Mouse (Mus musculus): Measurements from ENCODE around the gene Gm4131. TPM values are rescaled to one million over a fixed set of nuclear protein-coding genes. Genes with fewer than 3 reads are reported as not detected.
A peak's percentile ranks its signal among the peaks of the same experiment; 100 is the strongest.

The Gm4131 gene
- polyA plus RNA-seq, 1 experiment from 2014 or later, result 0.30 TPM

DNA sequence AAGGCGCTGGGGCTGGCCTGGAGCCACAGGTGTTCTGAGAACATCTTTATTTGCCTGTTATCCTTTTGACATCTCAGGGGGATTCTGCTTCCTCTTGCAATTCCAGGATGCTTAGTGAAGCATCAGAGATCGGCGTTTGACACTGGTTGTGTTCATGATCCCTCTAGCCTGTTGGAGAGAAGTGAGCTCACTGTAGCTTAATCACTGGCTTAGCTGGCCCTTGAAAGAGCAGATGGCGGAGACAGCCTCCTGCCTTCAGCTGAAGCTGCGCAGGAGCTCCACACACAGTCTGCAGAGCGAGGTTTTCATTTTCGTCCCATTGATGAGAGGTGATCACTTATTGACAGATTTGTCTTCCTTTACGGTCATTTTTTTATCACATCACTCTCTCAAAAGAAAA lies 9.1 kb upstream of the Gm4131 start:
- Histone ChIP-seq H3K4me2 (replicated peaks; ENCODE audit: low read depth, low read length) (no peak overlapping the region), H3K9ac (replicated peaks; ENCODE audit: low read length) (no peak overlapping the region), H3K36me3 (ENCODE audit: insufficient read depth, low read length) (no peaks in the 10 kb centered on the region), H3K4me1 (ENCODE audit: insufficient read depth, low read length) (peaks cover 12% of the 10 kb centered on the region), H3K27me3 (ENCODE audit: insufficient read depth, low read length) (no peaks in the 10 kb centered on the region), H3K27ac (ENCODE audit: low read length) (no peak overlapping the region), H3K4me3 (ENCODE audit: low read length) (no peak overlapping the region), H3K9me3 (ENCODE audit: low read length) (no peaks in the 10 kb centered on the region)
- WGBS, result 73% methylated on average over 8 of the region's 8 CpGs
- ATAC-seq (ENCODE audit: low FRiP score, low TSS enrichment), result no peak

DNA sequence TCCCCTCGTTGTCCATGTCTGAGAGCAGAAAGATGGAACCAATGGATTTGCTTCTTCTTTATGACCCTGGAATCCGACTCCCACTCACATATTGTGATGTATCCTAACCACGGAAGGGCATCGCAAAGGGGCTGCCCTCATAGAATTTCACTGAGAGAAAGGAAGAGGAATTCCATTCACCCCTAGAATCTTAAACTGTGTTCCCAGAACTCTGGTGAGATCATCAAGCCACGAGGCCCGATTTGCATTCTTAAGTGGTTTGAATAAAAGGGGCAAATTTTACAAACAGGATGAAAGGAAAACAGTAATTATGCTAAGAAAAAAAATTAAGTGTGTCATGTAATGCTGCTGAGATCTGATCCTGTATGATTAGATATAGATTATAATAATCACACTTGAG lies 8.2 kb upstream of the Gm4131 start:
- WGBS, result 42% methylated on average over 6 of the region's 6 CpGs
- Histone ChIP-seq H3K9ac (replicated peaks; ENCODE audit: low read length) (no peak overlapping the region), H3K27me3 (ENCODE audit: insufficient read depth, low read length) (no peaks in the 10 kb centered on the region), H3K4me1 (ENCODE audit: insufficient read depth, low read length) (peaks cover 21% of the 10 kb centered on the region), H3K27ac (ENCODE audit: low read length) (no peak overlapping the region), H3K4me2 (replicated peaks; ENCODE audit: low read depth, low read length) (no peak overlapping the region), H3K36me3 (ENCODE audit: insufficient read depth, low read length) (no peaks in the 10 kb centered on the region), H3K9me3 (ENCODE audit: low read length) (no peaks in the 10 kb centered on the region), H3K4me3 (ENCODE audit: low read length) (no peak overlapping the region)
- no peak for ATAC-seq (ENCODE audit: low FRiP score, low TSS enrichment)

DNA sequence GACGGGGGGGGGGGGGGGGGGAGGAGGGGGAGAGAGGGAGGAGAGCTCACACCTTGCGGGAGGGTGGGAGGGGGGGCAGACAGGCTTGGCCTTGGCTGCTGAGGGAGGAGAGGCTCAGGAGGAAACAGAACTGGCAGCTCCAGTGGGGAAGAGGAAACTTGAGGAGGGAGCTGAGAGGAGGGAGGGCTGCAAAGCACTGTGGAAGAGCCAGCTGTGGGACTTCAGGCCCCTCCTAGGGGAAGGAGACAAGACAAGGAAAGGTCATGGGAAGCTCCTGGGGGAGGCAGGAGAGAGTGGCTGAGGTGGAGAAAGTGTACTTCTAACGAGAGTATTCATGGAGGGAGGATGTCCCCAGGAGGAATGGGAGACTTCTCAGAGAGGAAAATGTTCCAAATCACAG lies 6.7 kb upstream of the Gm4131 start:
- WGBS, result 0% methylated on average over 2 of the region's 3 CpGs
- Histone ChIP-seq H3K4me1 (ENCODE audit: insufficient read depth, low read length) (peaks cover 27% of the 10 kb centered on the region), H3K27ac (ENCODE audit: low read length) (peak overlapping the region; percentile 55; the same call in 1 of the 2 replicates), H3K9me3 (ENCODE audit: low read length) (no peaks in the 10 kb centered on the region), H3K27me3 (ENCODE audit: insufficient read depth, low read length) (no peaks in the 10 kb centered on the region), H3K4me2 (replicated peaks; ENCODE audit: low read depth, low read length) (peak overlapping the region; percentile 31; the same call in 1 of the 2 replicates), H3K36me3 (ENCODE audit: insufficient read depth, low read length) (no peaks in the 10 kb centered on the region), H3K4me3 (ENCODE audit: low read length) (no peak overlapping the region), H3K9ac (replicated peaks; ENCODE audit: low read length) (no peak overlapping the region)
- ATAC-seq (ENCODE audit: low FRiP score, low TSS enrichment), result peak; percentile 78

DNA sequence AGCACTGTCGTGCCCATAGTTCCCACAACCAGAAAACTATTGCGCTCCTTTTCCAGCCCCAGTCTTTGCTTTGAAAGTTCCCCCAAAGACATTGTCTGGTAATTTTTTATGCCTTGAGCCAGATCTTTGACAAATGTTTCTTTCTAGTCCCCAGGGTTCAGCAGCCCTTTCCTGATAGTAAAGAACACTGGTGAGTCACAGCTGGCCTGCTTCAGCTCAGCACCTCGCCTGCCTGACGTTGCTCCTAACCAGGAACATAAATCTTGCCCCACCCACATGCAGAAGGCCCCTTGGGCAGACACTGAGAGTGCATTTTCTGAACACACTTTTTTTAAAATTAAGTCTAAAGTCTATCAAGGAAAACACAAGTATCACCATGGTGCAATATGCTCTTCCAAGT lies 3.6 kb upstream of the Gm4131 start:
- H3K4me1 ChIP-seq (ENCODE audit: insufficient read depth, low read length), result peaks cover 27% of the 10 kb centered on the region
- no peak overlapping the region for H3K4me2 ChIP-seq (replicated peaks; ENCODE audit: low read depth, low read length)
- no peaks in the 10 kb centered on the region for H3K27me3 ChIP-seq (ENCODE audit: insufficient read depth, low read length)
- peak overlapping the region; percentile 64 for H3K27ac ChIP-seq (ENCODE audit: low read length)
- peak; percentile 83 for ATAC-seq (ENCODE audit: low FRiP score, low TSS enrichment)
- H3K4me3 ChIP-seq (ENCODE audit: low read length), result no peak overlapping the region
- H3K36me3 ChIP-seq (ENCODE audit: insufficient read depth, low read length), result no peaks in the 10 kb centered on the region
- H3K9ac ChIP-seq (replicated peaks; ENCODE audit: low read length), result no peak overlapping the region
- 16% methylated on average over 4 of the region's 4 CpGs for WGBS
- no peaks in the 10 kb centered on the region for H3K9me3 ChIP-seq (ENCODE audit: low read length)

DNA sequence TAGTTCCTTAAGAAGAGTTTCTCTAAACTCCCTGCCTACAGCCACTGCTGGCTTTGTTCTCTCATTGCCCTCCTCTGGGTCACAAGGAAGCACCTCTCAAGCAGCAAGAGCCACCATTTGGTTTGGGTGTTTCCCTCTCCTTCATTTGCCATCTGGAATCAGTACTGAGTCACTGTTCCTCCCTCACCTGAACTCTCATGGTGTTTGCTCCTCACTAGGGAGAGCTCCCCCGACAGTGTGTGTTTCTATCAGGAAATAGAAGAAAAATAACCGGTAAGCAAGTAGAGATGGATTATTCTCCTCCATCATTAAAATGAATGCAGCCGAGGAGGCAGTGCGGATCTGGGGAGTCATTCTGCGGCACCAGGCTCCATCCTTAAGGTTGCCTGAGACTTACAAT lies 2.7 kb upstream of the Gm4131 start:
- Histone ChIP-seq H3K27ac (ENCODE audit: low read length) (peak overlapping the region; percentile 64; the same call in 1 of the 2 replicates), H3K9ac (replicated peaks; ENCODE audit: low read length) (no peak overlapping the region), H3K4me1 (ENCODE audit: insufficient read depth, low read length) (peaks cover 25% of the 10 kb centered on the region), H3K36me3 (ENCODE audit: insufficient read depth, low read length) (no peaks in the 10 kb centered on the region), H3K9me3 (ENCODE audit: low read length) (no peaks in the 10 kb centered on the region), H3K4me2 (replicated peaks; ENCODE audit: low read depth, low read length) (no peak overlapping the region), H3K27me3 (ENCODE audit: insufficient read depth, low read length) (no peaks in the 10 kb centered on the region), H3K4me3 (ENCODE audit: low read length) (no peak overlapping the region)
- ATAC-seq (ENCODE audit: low FRiP score, low TSS enrichment), result no peak
- 78% methylated on average over 5 of the region's 5 CpGs for WGBS

- H3K27me3 ChIP-seq (ENCODE audit: insufficient read depth, low read length), result no peaks in the 10 kb centered on the region
These were observed 3.0 kb downstream of the Gm4131 start for GRCm38 (mm10) chr14:62563679-62564078.

DNA sequence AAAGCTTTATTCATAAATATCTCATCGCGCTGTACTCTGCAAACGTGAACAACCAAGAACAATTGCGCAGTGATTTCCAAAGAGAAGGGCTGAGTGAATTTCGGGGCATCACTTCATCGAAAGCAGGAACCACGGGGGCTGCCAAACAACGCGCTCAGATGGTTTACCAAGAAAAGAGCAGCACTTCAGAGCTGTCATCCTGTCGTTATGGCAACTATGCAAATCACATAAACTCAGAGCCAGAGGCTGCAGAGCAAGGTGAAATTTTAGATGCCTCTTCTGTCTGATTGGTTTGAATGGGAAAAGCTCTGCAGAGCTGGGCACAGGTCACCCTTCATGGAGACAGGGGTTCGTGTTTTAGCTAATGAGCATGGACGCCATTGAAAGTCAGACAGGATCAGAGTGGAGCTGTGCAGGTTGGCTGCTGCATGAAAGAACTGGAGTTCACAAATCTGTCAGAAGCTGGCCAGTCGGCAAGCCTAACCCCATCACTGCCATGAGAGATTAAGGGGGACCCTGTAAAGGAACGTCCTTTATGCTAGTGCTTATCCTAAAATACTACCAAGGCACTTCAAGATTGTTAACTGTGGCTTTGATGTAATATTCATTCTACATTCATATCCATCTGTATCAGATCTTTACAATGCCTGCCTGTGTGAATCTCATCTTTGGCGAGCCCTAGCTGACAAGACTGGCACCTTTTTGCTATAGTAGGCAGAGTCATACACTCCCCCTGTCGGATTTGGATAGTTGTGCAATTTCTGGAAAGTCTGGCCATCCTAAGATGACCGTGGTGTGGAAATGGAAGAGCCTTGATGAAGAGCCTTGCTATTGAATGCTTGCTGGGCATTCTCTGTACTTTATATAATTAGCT lies 4.6 kb downstream of the Gm4131 start:
- no peak overlapping the region for H3K27ac ChIP-seq (ENCODE audit: low read length)

More at GRCm38 (mm10) chr14:62563679-62564078, 3.0 kb downstream of the Gm4131 start:
- Histone ChIP-seq H3K9ac (replicated peaks; ENCODE audit: low read length) (no peak overlapping the region), H3K4me2 (replicated peaks; ENCODE audit: low read depth, low read length) (no peak overlapping the region), H3K27ac (ENCODE audit: low read length) (no peak overlapping the region), H3K4me3 (ENCODE audit: low read length) (no peak overlapping the region), H3K36me3 (ENCODE audit: insufficient read depth, low read length) (no peaks in the 10 kb centered on the region), H3K9me3 (ENCODE audit: low read length) (no peaks in the 10 kb centered on the region), H3K4me1 (ENCODE audit: insufficient read depth, low read length) (0 out of 2 replicates have a peak, but pooled peaks cover 6% of the 10 kb centered on the region)
- no peak for ATAC-seq (ENCODE audit: low FRiP score, low TSS enrichment)
- WGBS, result 46% methylated on average over 7 of the region's 7 CpGs

GRCm38 (mm10) chr14:62557111-62557510 lies 9.6 kb downstream of the Gm4131 start:
- H3K4me3 ChIP-seq (ENCODE audit: low read length), result no peak overlapping the region
- 0 out of 2 replicates have a peak overlapping the region, but pooled peaks have one; percentile 93 for H3K4me2 ChIP-seq (replicated peaks; ENCODE audit: low read depth, low read length)
- no peak overlapping the region for H3K9ac ChIP-seq (replicated peaks; ENCODE audit: low read length)
- WGBS, result 75% methylated on average over 3 of the region's 3 CpGs
- H3K27ac ChIP-seq (ENCODE audit: low read length), result no peak overlapping the region
- ATAC-seq (ENCODE audit: low FRiP score, low TSS enrichment), result no peak
- 0 out of 2 replicates have a peak, but pooled peaks cover 5% of the 10 kb centered on the region for H3K27me3 ChIP-seq (ENCODE audit: insufficient read depth, low read length)
- no peaks in the 10 kb centered on the region for H3K36me3 ChIP-seq (ENCODE audit: insufficient read depth, low read length)
- no peaks in the 10 kb centered on the region for H3K9me3 ChIP-seq (ENCODE audit: low read length)
- peaks cover 8% of the 10 kb centered on the region; the same call in 1 of the 2 replicates for H3K4me1 ChIP-seq (ENCODE audit: insufficient read depth, low read length)

More for the DNA sequence above, 4.6 kb downstream of the Gm4131 start:
- Histone ChIP-seq H3K4me1 (ENCODE audit: insufficient read depth, low read length) (0 out of 2 replicates have a peak, but pooled peaks cover 6% of the 10 kb centered on the region), H3K9ac (replicated peaks; ENCODE audit: low read length) (no peak overlapping the region), H3K9me3 (ENCODE audit: low read length) (no peaks in the 10 kb centered on the region), H3K27me3 (ENCODE audit: insufficient read depth, low read length) (no peaks in the 10 kb centered on the region), H3K36me3 (ENCODE audit: insufficient read depth, low read length) (no peaks in the 10 kb centered on the region), H3K4me3 (ENCODE audit: low read length) (no peak overlapping the region), H3K4me2 (replicated peaks; ENCODE audit: low read depth, low read length) (no peak overlapping the region)
- ATAC-seq (ENCODE audit: low FRiP score, low TSS enrichment), result no peak
- WGBS, result 52% methylated on average over 17 of the region's 17 CpGs

DNA sequence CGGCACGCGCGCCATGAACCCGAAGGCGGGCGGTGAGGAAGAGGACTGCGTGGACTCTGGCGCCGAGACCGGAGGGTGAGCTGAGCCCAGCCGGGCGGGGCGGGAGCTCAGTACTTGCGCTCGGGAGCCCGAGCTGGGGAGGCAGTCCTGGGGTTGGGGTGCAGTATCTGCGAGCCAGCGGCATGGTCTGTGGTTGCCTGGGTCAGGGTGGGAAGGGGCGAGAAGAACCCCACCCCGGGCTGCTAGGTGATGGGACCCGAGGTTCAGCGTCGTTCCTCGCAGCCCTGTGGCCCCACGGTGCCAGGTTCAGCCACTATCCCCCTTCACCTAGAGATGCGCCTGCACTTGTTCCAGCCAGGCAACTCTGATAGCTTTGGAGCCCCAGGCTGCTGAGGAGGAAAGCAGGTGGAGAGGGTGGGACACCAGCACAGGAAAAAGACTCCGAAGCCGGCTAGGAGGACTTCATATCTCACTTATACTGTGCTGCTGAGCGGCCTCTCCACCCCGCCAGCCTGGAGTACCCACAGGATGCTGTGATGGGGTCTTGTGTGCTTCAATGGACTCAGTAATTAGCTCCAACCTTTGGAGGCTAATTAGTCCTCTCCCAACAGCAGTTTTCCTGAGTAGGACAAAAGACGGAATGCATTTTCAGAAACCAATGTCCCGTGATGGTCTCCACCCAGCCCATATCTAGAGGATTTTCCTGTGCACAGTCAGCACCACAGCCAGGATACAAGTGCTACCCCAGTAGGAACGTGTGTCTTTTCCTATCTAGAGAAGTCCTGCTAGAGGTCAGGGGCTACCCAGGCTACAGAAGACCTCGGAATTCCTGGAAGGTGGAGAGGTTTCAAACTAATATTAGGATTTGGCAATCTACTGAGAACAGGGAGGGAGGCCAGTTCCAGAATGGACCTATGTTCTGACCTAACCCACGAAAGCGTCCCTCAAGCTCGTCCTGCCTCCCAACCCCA lies 10.6 kb downstream of the Gm4131 start:
- Histone ChIP-seq H3K9ac (replicated peaks; ENCODE audit: low read length) (peak overlapping the region; percentile 74), H3K9me3 (ENCODE audit: low read length) (no peaks in the 10 kb centered on the region), H3K4me3 (ENCODE audit: low read length) (peak overlapping the region; percentile 64), H3K36me3 (ENCODE audit: insufficient read depth, low read length) (no peaks in the 10 kb centered on the region), H3K4me2 (replicated peaks; ENCODE audit: low read depth, low read length) (peak overlapping the region; percentile 93), H3K27ac (ENCODE audit: low read length) (no peak overlapping the region), H3K4me1 (ENCODE audit: insufficient read depth, low read length) (peaks cover 8% of the 10 kb centered on the region; the same call in 1 of the 2 replicates), H3K27me3 (ENCODE audit: insufficient read depth, low read length) (0 out of 2 replicates have a peak, but pooled peaks cover 5% of the 10 kb centered on the region)
- WGBS, result 7% methylated on average over 36 of the region's 38 CpGs
- peak; percentile 79 for ATAC-seq (ENCODE audit: low FRiP score, low TSS enrichment)

Measured in kidney, embryonic 16.5 days (tissue).